ENCODE assay signal across 8 mouse cellular contexts in genomic region chr11:79993356-79994270, GRCm38 (mm10). TPM values are rescaled to one million over a fixed set of nuclear protein-coding genes. Genes with fewer than 3 reads are reported as not detected.
DNase-seq lines count a peak whose midpoint lies in the region; ATAC-seq and TF ChIP-seq lines count a peak whose summit lies in the region.

No protein-coding gene starts in this region.

- no peak for TF ChIP-seq POLR2A in brain, embryonic 14.5 days (IDR thresholded peaks at IDR 0.05; ENCODE audit: borderline replicate concordance, extremely low read depth, insufficient read depth, insufficient read length, poor library complexity, severe bottlenecking)

- no peaks in the 10 kb centered on the region for H3K27me3 ChIP-seq in heart, embryonic 13.5 days (replicated peaks)
- no peaks in the 10 kb centered on the region for H3K27me3 ChIP-seq in liver, embryonic 11.5 days (replicated peaks; ENCODE audit: control insufficient read depth, insufficient read depth, low read length)
- H3K27me3 ChIP-seq in neural tube, embryonic 15.5 days (replicated peaks): no peaks in the 10 kb centered on the region

- peak overlapping the region; percentile 80 for H3K4me3 ChIP-seq in heart, embryonic 13.5 days
- peak overlapping the region; percentile 76 for H3K4me3 ChIP-seq in liver, embryonic 11.5 days (ENCODE audit: low read depth, low read length)
- H3K4me3 ChIP-seq in neural tube, embryonic 15.5 days (replicated peaks): peak overlapping the region; percentile 80

- peak overlapping the region; percentile 97 for H3K9ac ChIP-seq in heart, embryonic 13.5 days
- peak overlapping the region; percentile 87 for H3K9ac ChIP-seq in liver, embryonic 11.5 days (ENCODE audit: low read depth, low read length)
- peak overlapping the region; percentile 88 for H3K9ac ChIP-seq in neural tube, embryonic 15.5 days (replicated peaks)

- H3K27ac ChIP-seq in heart, embryonic 13.5 days (replicated peaks): peak overlapping the region; percentile 99
- H3K27ac ChIP-seq in liver, embryonic 11.5 days (ENCODE audit: low read depth, low read length): peak overlapping the region; percentile 100
- peak overlapping the region; percentile 98 for H3K27ac ChIP-seq in neural tube, embryonic 15.5 days (replicated peaks)

- TF ChIP-seq CTCF in brain, embryonic 14.5 days (IDR thresholded peaks at IDR 0.05; ENCODE audit: borderline replicate concordance, extremely low read depth, insufficient read depth, insufficient read length): no peak

- WGBS in heart, embryonic 13.5 days: under 1% methylated on average over 57 of the region's 74 CpGs
- under 1% methylated on average over 71 of the region's 74 CpGs for WGBS in liver, embryonic 11.5 days
- WGBS in neural tube, embryonic 15.5 days: under 1% methylated on average over 68 of the region's 74 CpGs

- no peaks in the 10 kb centered on the region for H3K9me3 ChIP-seq in heart, embryonic 13.5 days
- H3K9me3 ChIP-seq in liver, embryonic 11.5 days (ENCODE audit: control insufficient read depth, low read length): no peaks in the 10 kb centered on the region
- H3K9me3 ChIP-seq in neural tube, embryonic 15.5 days (replicated peaks): no peaks in the 10 kb centered on the region

- ATAC-seq in heart, embryonic 13.5 days (ENCODE audit: extremely low read depth, insufficient number of reproducible peaks, low FRiP score, low TSS enrichment): peak; percentile 35
- ATAC-seq in liver, embryonic 11.5 days (replicated peaks; ENCODE audit: low FRiP score): peak; percentile 10; the same call in 1 of the 2 replicates
- peak; percentile 48 for ATAC-seq in neural tube, embryonic 15.5 days (ENCODE audit: low FRiP score)

- H3K4me2 ChIP-seq in heart, embryonic 13.5 days: peak overlapping the region; percentile 82
- peak overlapping the region; percentile 71 for H3K4me2 ChIP-seq in liver, embryonic 11.5 days
- H3K4me2 ChIP-seq in neural tube, embryonic 15.5 days: peak overlapping the region; percentile 93

- DNase-seq in frontal cortex, postnatal 14 days (ENCODE audit: low spot score in 2 of 2): peak; percentile 25 to 30
- no peak for DNase-seq in frontal cortex, postnatal 10 days (ENCODE audit: low spot score in 2 of 2)
- peak; percentile 63 for DNase-seq in 3134 (ENCODE audit: extremely low read depth, insufficient read length, low spot score)
- DNase-seq in brain, embryonic 14.5 days (ENCODE audit: low read depth): peak; percentile 51
- peak; percentile 73 for DNase-seq in liver, embryonic 11.5 days (ENCODE audit: low spot score)
- no peak for DNase-seq in Muller cell, postnatal 12 days (ENCODE audit: inconsistent ontology term)

- peaks cover 23% of the 10 kb centered on the region for H3K36me3 ChIP-seq in heart, embryonic 13.5 days
- H3K36me3 ChIP-seq in liver, embryonic 11.5 days (ENCODE audit: control insufficient read depth, insufficient read depth, low read length): 0 out of 2 replicates have a peak, but pooled peaks cover 5% of the 10 kb centered on the region
- H3K36me3 ChIP-seq in neural tube, embryonic 15.5 days: no peaks in the 10 kb centered on the region

- peaks cover 4% of the 10 kb centered on the region for H3K4me1 ChIP-seq in heart, embryonic 13.5 days
- peaks cover 3% of the 10 kb centered on the region; the same call in 1 of the 2 replicates for H3K4me1 ChIP-seq in liver, embryonic 11.5 days (replicated peaks; ENCODE audit: control insufficient read depth, insufficient read depth, low read length)
- peaks cover 7% of the 10 kb centered on the region for H3K4me1 ChIP-seq in neural tube, embryonic 15.5 days

RNA-seq across cellular contexts. Expression of gene Suz12, which starts 0.7 kb away (rescaled TPM):
- 33.2 and 33.7 TPM in 2 replicates for polyA plus RNA-seq in brain, embryonic 14.5 days (2012; rRNA removed)
- 13.4 and 13.6 TPM in 2 replicates for polyA plus RNA-seq in heart, embryonic 13.5 days (2015; fragmentation: Nextera tagmentation; extraction: Ambion mirVana)
- polyA plus RNA-seq in liver, embryonic 11.5 days (2014; fragmentation: Nextera tagmentation; extraction: Ambion mirVana): 29.2 and 30.1 TPM in 2 replicates
- polyA plus RNA-seq in neural tube, embryonic 15.5 days (2015; fragmentation: Nextera tagmentation; extraction: Ambion mirVana): 11.1 and 13.8 TPM in 2 replicates

RNA-seq across cellular contexts. Expression of gene Utp6, which starts 31.4 kb away (rescaled TPM):
- 22.5 and 27.6 TPM in 2 replicates for polyA plus RNA-seq in brain, embryonic 14.5 days (2012; rRNA removed)
- polyA plus RNA-seq in heart, embryonic 13.5 days (2015; fragmentation: Nextera tagmentation; extraction: Ambion mirVana): 28.3 and 31.1 TPM in 2 replicates
- polyA plus RNA-seq in liver, embryonic 11.5 days (2014; fragmentation: Nextera tagmentation; extraction: Ambion mirVana): 75.6 and 77.5 TPM in 2 replicates
- polyA plus RNA-seq in neural tube, embryonic 15.5 days (2015; fragmentation: Nextera tagmentation; extraction: Ambion mirVana): 35.3 and 44.4 TPM in 2 replicates

Comparison
In these comparisons a context has a peak if more than half of its experiments do, and no peak if none do; other contexts are left out.
1. DNase-seq: peak in frontal cortex, postnatal 14 days (2 of 2), 3134 (single experiment), brain, embryonic 14.5 days (single experiment) and liver, embryonic 11.5 days (single experiment); none in frontal cortex, postnatal 10 days (0 of 2) and Muller cell, postnatal 12 days (single experiment).
2. Peak in every context shown above with its lines, with median percentiles within 50 percentile points of each other: ATAC-seq, H3K27ac ChIP-seq, H3K4me2 ChIP-seq, H3K4me3 ChIP-seq and H3K9ac ChIP-seq.